Mouse (Mus musculus) ES-Bruce4 (cell line): Measurements from ENCODE around the gene Pfkfb3.

ENCODE experiments used
- CTCF ChIP-seq: IDR thresholded peaks from one replicate; pipeline ENCODE4 v1.8.1; 2011; ENCODE audit warnings: low read depth, low read length
- POLR2A ChIP-seq: IDR thresholded peaks from one replicate; pipeline ENCODE4 v1.8.1; 2011; ENCODE audit warnings: low read length; ENCODE audit not compliant: insufficient read depth

- TF ChIP-seq POLR2A (no peak), CTCF (no peak)
Observed at GRCm38 (mm10) chr2:11546091-11546490, 7.8 kb downstream of the Pfkfb3 start.
